Mouse (Mus musculus) embryonic facial prominence, embryonic 15.5 days (tissue): Measurements from ENCODE around the gene Azgp1. TPM values are rescaled to one million over a fixed set of nuclear protein-coding genes. Genes with fewer than 3 reads are reported as not detected.
"Not testable (repeated sequence)": the region's sequence is repeated elsewhere in the genome, so short reads cannot be mapped to it uniquely, and the experiment has no call there.

Source experiments
- ATAC-seq: fragments of 200-750 bp; cut with Nextera tagmentation; 2 replicates; pipeline ENCODE4 v1.8.0; 2017; ENCODE audit warnings: low read depth, moderate TSS enrichment; ENCODE audit not compliant: insufficient number of reproducible peaks, low FRiP score, low TSS enrichment
- H3K27ac ChIP-seq: fragments of 300-500 bp; sonication (generic); replicated peaks from 2 replicates; pipeline ENCODE4 v1.5.1; 2015; ENCODE audit warnings: mild to moderate bottlenecking, inconsistent platforms
- H3K27me3 ChIP-seq: fragments of 300-500 bp; sonication (generic); 2 replicates; pipeline ENCODE4 v1.6.1; 2015; ENCODE audit warnings: inconsistent platforms
- H3K36me3 ChIP-seq: fragments of 300-500 bp; sonication (generic); 2 replicates; pipeline ENCODE4 v1.6.1; 2015; ENCODE audit warnings: mild to moderate bottlenecking, inconsistent platforms
- H3K4me1 ChIP-seq: fragments of 300-500 bp; sonication (generic); 2 replicates; pipeline ENCODE4 v1.6.1; 2015; ENCODE audit warnings: inconsistent platforms
- H3K4me2 ChIP-seq: fragments of 300-500 bp; sonication (generic); replicated peaks from 2 replicates; pipeline ENCODE4 v1.6.1; 2015; ENCODE audit warnings: mild to moderate bottlenecking, inconsistent platforms
- H3K4me3 ChIP-seq: fragments of 300-500 bp; sonication (generic); replicated peaks from 2 replicates; pipeline ENCODE4 v1.5.1; 2015; ENCODE audit warnings: mild to moderate bottlenecking, inconsistent platforms
- H3K9ac ChIP-seq: fragments of 300-500 bp; sonication (generic); 2 replicates; pipeline ENCODE4 v1.6.1; 2015; ENCODE audit warnings: inconsistent platforms
- H3K9me3 ChIP-seq: fragments of 300-500 bp; sonication (generic); replicated peaks from 2 replicates; pipeline ENCODE4 v1.6.1; 2016; ENCODE audit warnings: inconsistent platforms
- WGBS: fragments of 180-500 bp; shearing (Covaris S2); methylation state at CpG from one replicate; pipeline ENCODE4 v1.1.7; 2015; 5-methylcytosine and 5-hydroxymethylcytosine counted together
- polyA plus RNA-seq: library from polyadenylated mRNA; unstranded; fragments of >200 nt; fragmentation: Nextera tagmentation; extraction: Ambion mirVana; gene quantifications from 2 replicates; pipeline ENCODE4 v1.2.1, GENCODE M21; 2015

Azgp1 gene
- polyA plus RNA-seq, 1 experiment from 2014 or later, result 0.17 TPM

DNA sequence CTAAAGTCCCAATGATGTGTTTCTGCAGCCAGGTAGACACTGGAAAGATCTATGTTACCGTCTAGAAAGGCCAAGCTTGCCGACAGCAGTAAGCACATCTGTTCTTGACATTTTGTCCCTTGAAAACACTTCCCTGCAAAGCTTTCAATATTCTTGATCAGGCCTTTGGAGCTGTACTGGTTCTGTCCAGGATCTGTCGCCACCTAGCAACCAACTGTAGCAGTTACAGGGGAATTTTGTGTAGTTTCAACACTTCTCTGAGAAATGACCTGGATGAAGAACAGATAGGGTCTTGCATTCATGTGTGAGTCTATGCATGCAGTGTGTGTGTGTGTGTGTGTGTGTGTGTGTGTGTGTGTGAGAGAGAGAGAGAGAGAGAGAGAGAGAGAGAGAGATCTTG is 7.6 kb upstream of the Azgp1 start:
- ATAC-seq, result no peak
- Histone ChIP-seq H3K9me3 (no peaks in the 10 kb centered on the region), H3K27me3 (no peaks in the 10 kb centered on the region), H3K4me3 (no peak overlapping the region), H3K27ac (no peak overlapping the region), H3K4me1 (no peaks in the 10 kb centered on the region), H3K4me2 (no peak overlapping the region), H3K9ac (no peak overlapping the region), H3K36me3 (no peaks in the 10 kb centered on the region)
- 60% methylated on average over 3 of the region's 3 CpGs for WGBS

DNA sequence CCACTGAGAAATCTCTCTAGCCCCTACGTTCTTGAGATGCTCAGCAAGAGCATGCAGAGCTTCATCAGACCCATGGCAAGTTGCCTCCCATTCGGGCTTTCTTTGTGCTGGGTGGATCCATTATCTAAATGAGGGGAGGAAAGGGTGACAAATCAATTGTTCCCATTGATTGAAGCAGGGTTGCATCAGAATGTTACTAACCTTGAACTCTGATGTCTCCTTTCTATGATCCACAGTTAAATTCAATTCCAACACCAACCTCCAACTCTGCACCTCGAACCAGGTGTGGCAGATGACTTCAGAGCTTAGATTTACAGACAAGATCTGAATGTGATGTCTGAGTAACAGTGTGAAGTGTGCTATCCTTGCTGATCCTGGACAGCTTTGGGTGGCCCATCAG is 6.6 kb upstream of the Azgp1 start:
- no peaks in the 10 kb centered on the region for H3K4me1 ChIP-seq
- no peak overlapping the region for H3K9ac ChIP-seq
- H3K27me3 ChIP-seq, result no peaks in the 10 kb centered on the region
- H3K9me3 ChIP-seq, result no peaks in the 10 kb centered on the region
- H3K4me3 ChIP-seq, result no peak overlapping the region
- ATAC-seq, result no peak
- 59% methylated on average over 3 of the region's 3 CpGs for WGBS
- no peak overlapping the region for H3K27ac ChIP-seq
- H3K4me2 ChIP-seq, result no peak overlapping the region
- H3K36me3 ChIP-seq, result no peaks in the 10 kb centered on the region

DNA sequence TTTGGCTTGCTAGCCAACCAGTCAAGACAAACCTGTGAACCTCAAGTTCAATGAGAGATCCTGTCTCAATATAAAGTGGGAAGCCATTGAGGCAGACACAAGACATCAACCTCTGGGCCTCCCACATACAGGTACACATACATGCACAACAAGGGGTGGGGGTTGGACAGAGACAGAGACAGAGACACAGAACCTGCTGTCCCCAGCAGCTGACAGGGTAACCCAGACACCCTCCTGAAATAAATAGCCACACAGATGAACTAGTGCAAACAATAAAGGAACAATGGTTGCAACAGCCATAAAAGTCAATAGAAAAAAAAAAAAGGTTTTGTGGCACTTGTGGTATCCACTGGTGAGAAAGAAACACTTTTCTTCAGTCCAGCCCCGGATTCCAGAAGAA is 5.9 kb upstream of the Azgp1 start:
- 45% methylated on average over 1 of the region's 1 CpGs for WGBS
- H3K4me3 ChIP-seq, result no peak overlapping the region
- H3K9ac ChIP-seq, result no peak overlapping the region
- H3K9me3 ChIP-seq, result no peaks in the 10 kb centered on the region
- no peak for ATAC-seq
- H3K4me1 ChIP-seq, result no peaks in the 10 kb centered on the region
- H3K36me3 ChIP-seq, result no peaks in the 10 kb centered on the region
- H3K27me3 ChIP-seq, result no peaks in the 10 kb centered on the region
- no peak overlapping the region for H3K4me2 ChIP-seq
- H3K27ac ChIP-seq, result no peak overlapping the region

DNA sequence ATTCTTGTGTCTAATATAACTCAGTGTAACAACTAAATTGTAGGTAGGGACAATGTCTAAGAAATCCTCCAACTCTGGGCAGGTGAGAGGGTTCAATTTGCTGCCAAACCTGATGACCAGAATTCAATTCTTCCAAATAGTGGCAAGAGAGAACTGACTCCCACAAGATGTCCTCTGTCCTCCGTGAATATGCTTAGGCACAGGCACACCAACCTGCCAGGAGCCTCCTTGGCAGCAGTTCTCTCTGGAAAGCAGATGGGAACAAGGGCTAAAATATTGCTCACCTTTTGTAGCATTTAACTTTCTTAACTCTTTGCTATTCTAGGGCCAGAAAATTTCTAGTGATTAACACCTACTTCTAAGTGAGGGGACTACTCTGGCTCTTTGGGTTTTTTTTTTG is 4.0 kb upstream of the Azgp1 start:
- Histone ChIP-seq H3K27me3 (no peaks in the 10 kb centered on the region), H3K9ac (no peak overlapping the region), H3K4me2 (no peak overlapping the region), H3K27ac (no peak overlapping the region), H3K4me1 (no peaks in the 10 kb centered on the region), H3K4me3 (no peak overlapping the region), H3K36me3 (no peaks in the 10 kb centered on the region), H3K9me3 (no peaks in the 10 kb centered on the region)
- 51% methylated on average over 1 of the region's 1 CpGs for WGBS
- no peak for ATAC-seq

DNA sequence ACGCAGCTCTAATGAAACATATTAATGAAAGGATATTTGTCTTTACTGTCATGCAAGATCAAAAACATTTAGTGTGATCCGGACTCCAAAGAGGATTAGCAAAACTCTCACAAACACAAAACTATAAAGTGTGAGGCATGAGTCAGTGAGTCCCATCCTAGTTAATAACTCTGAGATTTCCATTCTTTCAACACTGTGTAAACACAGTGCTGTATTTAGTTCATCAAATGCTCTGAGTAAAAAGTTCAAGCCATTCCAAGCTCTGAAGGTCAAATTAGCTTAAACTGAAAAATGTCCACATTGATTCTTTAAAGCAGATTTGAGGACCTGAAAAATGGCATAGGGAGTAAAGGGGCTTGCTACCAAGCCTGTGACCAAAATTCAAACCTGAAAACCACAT is 2.2 kb upstream of the Azgp1 start:
- H3K27ac ChIP-seq, result no peak overlapping the region
- no peak overlapping the region for H3K4me2 ChIP-seq
- H3K27me3 ChIP-seq, result no peaks in the 10 kb centered on the region
- ATAC-seq, result no peak
- 80% methylated on average over 2 of the region's 2 CpGs for WGBS
- H3K4me1 ChIP-seq, result no peaks in the 10 kb centered on the region
- H3K36me3 ChIP-seq, result no peaks in the 10 kb centered on the region
- H3K9ac ChIP-seq, result no peak overlapping the region
- no peaks in the 10 kb centered on the region for H3K9me3 ChIP-seq
- H3K4me3 ChIP-seq, result no peak overlapping the region

DNA sequence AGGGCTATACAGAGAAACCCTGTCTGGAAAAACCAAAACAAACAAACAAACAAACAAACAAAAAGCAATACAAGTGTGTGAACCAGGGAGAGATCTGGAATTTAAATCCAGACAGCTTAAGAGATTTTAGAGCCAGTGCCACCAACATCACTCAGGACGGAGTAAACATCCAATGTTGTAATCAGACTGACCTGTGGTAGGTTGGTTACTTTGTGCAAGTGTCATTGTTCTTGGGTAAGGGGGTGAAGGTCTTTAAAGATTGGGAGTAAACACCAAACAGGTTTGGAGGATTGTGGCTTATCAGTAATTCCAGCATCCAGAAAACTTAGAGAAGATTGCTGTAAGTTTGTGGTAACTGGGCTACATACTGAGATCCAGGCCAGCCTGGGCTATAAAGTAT is 5.0 kb downstream of the Azgp1 start:
- H3K4me2 ChIP-seq, result no peak overlapping the region
- H3K9me3 ChIP-seq, result no peaks in the 10 kb centered on the region
- no peaks in the 10 kb centered on the region for H3K4me1 ChIP-seq
- H3K4me3 ChIP-seq, result no peak overlapping the region
- no peaks in the 10 kb centered on the region for H3K36me3 ChIP-seq
- no peak overlapping the region for H3K9ac ChIP-seq
- no peak overlapping the region for H3K27ac ChIP-seq
- H3K27me3 ChIP-seq, result no peaks in the 10 kb centered on the region
- WGBS, result 82% methylated on average over 1 of the region's 1 CpGs
- ATAC-seq, result no peak

DNA sequence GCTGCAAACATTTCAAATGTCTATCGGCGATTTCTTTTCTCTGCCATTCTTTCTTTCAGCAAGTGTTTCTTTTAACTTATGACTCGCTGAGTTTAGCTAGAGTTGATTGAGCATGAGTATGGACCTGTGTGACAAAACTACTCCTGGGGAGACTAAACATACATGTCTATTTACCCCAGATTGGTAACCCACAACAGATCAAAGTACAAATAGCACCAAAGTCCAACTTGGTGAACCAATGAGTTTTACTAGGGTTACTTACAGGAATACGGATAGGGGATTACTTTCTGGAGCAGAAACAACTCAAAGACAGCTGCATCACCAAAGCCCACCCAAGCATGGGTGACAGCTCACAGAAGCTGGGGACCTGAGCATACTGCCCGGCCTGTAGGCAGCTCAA is 28.1 kb downstream of the Azgp1 start:
- Histone ChIP-seq H3K9me3 (no peaks in the 10 kb centered on the region), H3K36me3 (no peaks in the 10 kb centered on the region), H3K4me2 (no peak overlapping the region), H3K9ac (no peak overlapping the region), H3K4me3 (no peak overlapping the region), H3K27me3 (no peaks in the 10 kb centered on the region), H3K4me1 (no peaks in the 10 kb centered on the region), H3K27ac (no peak overlapping the region)
- ATAC-seq, result no peak
- 80% methylated on average over 5 of the region's 5 CpGs for WGBS

DNA sequence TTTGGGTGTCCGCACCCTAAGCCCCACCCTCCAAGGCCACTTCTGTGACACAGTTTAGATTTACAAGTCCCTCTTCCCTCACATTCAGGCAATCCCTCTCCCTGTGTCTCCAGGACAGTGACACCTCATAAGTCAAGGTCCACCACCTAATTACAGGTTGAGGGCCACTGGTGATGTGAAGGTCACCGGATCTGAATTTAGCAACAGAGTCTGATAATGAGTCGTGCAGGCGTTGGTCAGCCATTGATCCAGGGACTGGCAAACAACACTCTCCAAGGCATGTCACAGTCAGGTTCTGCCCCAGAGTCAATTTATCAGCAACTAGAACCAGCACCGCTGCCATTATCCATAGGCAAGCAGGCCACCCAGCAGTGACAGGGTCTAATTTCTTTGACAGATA is 31.1 kb downstream of the Azgp1 start:
- Histone ChIP-seq H3K9ac (no peak overlapping the region), H3K27me3 (no peaks in the 10 kb centered on the region), H3K27ac (no peak overlapping the region), H3K4me1 (no peaks in the 10 kb centered on the region), H3K9me3 (no peaks in the 10 kb centered on the region), H3K4me3 (no peak overlapping the region), H3K4me2 (no peak overlapping the region), H3K36me3 (no peaks in the 10 kb centered on the region)
- WGBS, result 95% methylated on average over 5 of the region's 5 CpGs
- no peak for ATAC-seq

DNA sequence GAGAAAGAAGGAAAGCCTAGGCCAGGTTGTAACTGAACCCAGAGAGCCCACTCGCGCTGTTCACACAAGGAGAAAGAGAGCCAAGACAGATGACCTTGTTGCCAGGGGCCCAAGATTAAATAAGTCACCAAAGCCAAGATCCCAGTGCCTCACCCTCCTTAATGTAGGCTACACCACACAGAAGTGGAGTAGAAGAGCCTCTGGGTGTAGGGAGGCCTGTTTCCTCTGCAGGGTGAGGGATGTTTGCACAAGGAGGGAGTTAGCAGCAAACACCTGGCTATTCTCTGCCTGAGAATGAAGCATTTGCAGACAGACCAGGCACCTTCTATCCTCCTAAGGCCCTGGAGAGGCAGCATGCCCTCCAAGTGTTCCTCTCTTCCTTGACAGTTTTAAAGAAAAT is 35.2 kb downstream of the Azgp1 start:
- no peaks in the 10 kb centered on the region for H3K36me3 ChIP-seq
- no peak for ATAC-seq
- H3K4me3 ChIP-seq, result no peak overlapping the region
- no peak overlapping the region for H3K9ac ChIP-seq
- 91% methylated on average over 2 of the region's 2 CpGs for WGBS
- no peaks in the 10 kb centered on the region for H3K27me3 ChIP-seq
- H3K4me1 ChIP-seq, result no peaks in the 10 kb centered on the region
- H3K27ac ChIP-seq, result no peak overlapping the region
- H3K4me2 ChIP-seq, result no peak overlapping the region
- no peaks in the 10 kb centered on the region for H3K9me3 ChIP-seq

DNA sequence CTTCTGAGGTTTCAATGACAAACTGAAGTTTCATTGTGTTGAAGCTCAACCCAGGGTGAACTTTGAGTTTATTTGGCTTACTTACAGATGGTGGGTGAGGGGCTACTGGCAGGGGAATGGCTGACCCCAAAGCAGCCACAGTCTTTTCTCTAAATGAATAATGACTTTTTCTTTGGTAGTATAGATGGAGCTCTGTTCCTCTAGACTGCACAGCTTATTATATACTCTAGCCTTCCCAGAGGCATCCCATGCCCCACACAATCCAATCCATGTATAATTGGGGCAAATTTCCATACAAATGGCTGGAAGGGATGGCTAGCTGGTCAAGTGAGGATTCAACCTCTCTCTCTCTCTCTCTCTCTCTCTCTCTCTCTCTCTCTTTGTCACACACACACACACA is 35.7 kb downstream of the Azgp1 start:
- H3K9me3 ChIP-seq, result no peaks in the 10 kb centered on the region
- H3K36me3 ChIP-seq, result no peaks in the 10 kb centered on the region
- H3K4me1 ChIP-seq, result no peaks in the 10 kb centered on the region
- H3K27ac ChIP-seq, result no peak overlapping the region
- no peaks in the 10 kb centered on the region for H3K27me3 ChIP-seq
- ATAC-seq, result no peak
- no peak overlapping the region for H3K4me2 ChIP-seq
- no peak overlapping the region for H3K4me3 ChIP-seq
- H3K9ac ChIP-seq, result no peak overlapping the region

DNA sequence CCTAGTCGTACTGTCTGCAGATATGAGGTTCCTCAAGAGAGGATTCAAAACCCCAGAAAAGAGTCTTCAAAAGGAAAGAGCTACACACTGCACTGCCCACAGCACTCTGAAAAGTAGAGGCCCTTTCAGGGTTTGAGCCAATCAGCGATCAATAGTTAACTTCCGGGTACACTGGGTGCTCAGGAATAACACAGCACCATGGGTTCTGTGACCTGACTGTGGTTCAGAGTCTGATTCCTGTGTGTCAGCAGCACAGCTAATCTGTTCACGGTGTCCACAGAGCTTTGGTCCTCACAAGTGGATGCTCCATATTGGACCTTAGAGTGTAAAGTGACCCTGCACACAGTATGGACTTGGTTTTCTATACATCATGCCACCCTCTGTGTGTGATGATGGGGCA is 38.3 kb downstream of the Azgp1 start:
- not testable (repeated sequence) for H3K9ac ChIP-seq, H3K36me3 ChIP-seq, ATAC-seq, H3K4me2 ChIP-seq, H3K4me3 ChIP-seq, H3K27me3 ChIP-seq, H3K27ac ChIP-seq, H3K4me1 ChIP-seq, H3K9me3 ChIP-seq
- WGBS, result 86% methylated on average over 4 of the region's 4 CpGs

DNA sequence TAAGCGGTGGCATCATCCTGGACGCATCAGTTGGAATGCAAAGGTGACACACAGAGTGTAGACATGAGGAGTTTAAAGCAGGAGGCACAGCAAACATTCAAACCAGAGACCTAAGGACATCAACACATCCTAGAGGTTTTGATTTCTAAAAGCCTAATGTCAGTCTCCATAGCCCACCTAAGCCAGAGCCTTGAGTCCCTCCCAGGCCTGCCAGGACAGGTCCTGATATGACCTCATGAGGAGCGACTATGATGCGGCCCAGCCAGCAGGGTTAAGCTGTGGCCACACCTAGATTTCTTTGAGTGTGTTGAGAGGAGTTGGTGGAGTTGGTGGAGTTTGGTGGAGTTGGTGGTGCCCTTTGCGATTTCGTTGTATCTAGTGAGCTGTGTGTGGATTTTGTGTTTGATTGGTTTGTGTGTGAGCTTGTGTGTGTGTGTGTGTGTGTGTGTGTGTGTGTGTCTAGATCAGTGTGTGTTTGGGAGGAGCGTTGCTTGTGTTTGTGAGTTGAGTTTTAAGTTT is 39.7 kb downstream of the Azgp1 start, which contains the start of the genes Smok3a and Smok3b:
Gene Smok3a (plus strand): TSS at position 301 of the 519 bp plus-strand sequence.
Gene Smok3b (plus strand): TSS at position 469 of the 519 bp plus-strand sequence.
- H3K4me3 ChIP-seq, H3K9ac ChIP-seq, H3K9me3 ChIP-seq, ATAC-seq, H3K36me3 ChIP-seq, H3K27me3 ChIP-seq, H3K4me2 ChIP-seq, H3K4me1 ChIP-seq, H3K27ac ChIP-seq: not testable (repeated sequence)
- WGBS, result 79% methylated on average over 4 of the region's 7 CpGs
